Mouse (Mus musculus) kidney, embryonic 16.5 days (tissue): Measurements from ENCODE around the gene Bpifb1. TPM values are rescaled to one million over a fixed set of nuclear protein-coding genes. Genes with fewer than 3 reads are reported as not detected.
"Not testable (repeated sequence)": the region's sequence is repeated elsewhere in the genome, so short reads cannot be mapped to it uniquely, and the experiment has no call there.

Source experiments
- ATAC-seq: fragments of 200-750 bp; cut with Nextera tagmentation; 2 replicates; pipeline ENCODE4 v1.8.0; 2017; ENCODE audit warnings: moderate TSS enrichment; ENCODE audit not compliant: low FRiP score, low TSS enrichment
- H3K27ac ChIP-seq: fragments of 300-500 bp; sonication (generic); 2 replicates; pipeline ENCODE4 v1.5.1; 2014; ENCODE audit warnings: low read length
- H3K27me3 ChIP-seq: fragments of 300-500 bp; sonication (generic); 2 replicates; pipeline ENCODE4 v1.6.1; 2014; ENCODE audit warnings: low read length, control low read depth, mixed read lengths; ENCODE audit not compliant: insufficient read depth
- H3K36me3 ChIP-seq: fragments of 300-500 bp; sonication (generic); 2 replicates; pipeline ENCODE4 v1.6.1; 2014; ENCODE audit warnings: low read length, control low read depth, mixed read lengths; ENCODE audit not compliant: insufficient read depth
- H3K4me1 ChIP-seq: fragments of 300-500 bp; sonication (generic); 2 replicates; pipeline ENCODE4 v1.6.1; 2014; ENCODE audit warnings: low read length, control low read depth, mixed read lengths; ENCODE audit not compliant: insufficient read depth
- H3K4me2 ChIP-seq: fragments of 300-500 bp; sonication (generic); replicated peaks from 2 replicates; pipeline ENCODE4 v1.6.1; 2014; ENCODE audit warnings: low read depth, low read length
- H3K4me3 ChIP-seq: fragments of 300-500 bp; sonication (generic); 2 replicates; pipeline ENCODE4 v1.5.1; 2014; ENCODE audit warnings: mild to moderate bottlenecking, low read length
- H3K9ac ChIP-seq: fragments of 300-500 bp; sonication (generic); replicated peaks from 2 replicates; pipeline ENCODE4 v1.6.1; 2014; ENCODE audit warnings: low read length
- H3K9me3 ChIP-seq: fragments of 300-500 bp; sonication (generic); 2 replicates; pipeline ENCODE4 v1.6.1; 2016; ENCODE audit warnings: low read length, control low read depth
- WGBS: fragments of 180-500 bp; shearing (Covaris S2); extraction: QIAGEN DNeasy Blood & Tissue Kit; methylation state at CpG from one replicate; pipeline ENCODE4 v1.1.7; 2014; 5-methylcytosine and 5-hydroxymethylcytosine counted together
- polyA plus RNA-seq: library from polyadenylated mRNA; unstranded; fragments of >200 nt; fragmentation: Nextera tagmentation; extraction: Ambion mirVana; gene quantifications from 2 replicates; pipeline ENCODE4 v1.2.1, GENCODE M21; 2015

Bpifb1 gene
- polyA plus RNA-seq, 1 experiment from 2014 or later: not detected

DNA sequence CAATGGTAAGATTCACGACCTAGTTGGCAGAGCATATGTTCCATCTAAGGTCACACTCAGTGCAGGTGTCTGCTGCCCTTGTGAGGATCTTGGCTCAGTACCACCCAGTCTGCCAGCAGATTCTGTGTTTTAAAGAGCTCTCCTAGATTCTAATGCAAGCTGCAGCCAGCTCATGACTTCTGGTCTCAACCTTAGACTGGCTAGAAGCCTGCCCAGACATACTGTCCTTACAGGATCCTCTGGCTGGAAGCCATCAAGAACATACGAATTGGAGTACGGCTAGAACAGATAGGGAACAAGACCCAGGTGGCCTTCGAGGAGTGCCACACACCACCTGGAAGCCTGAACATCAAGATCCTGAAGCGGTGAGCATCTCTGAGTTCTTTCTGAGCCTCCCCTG is 37.2 kb downstream of the Bpifb1 start:
- 83% methylated on average over 5 of the region's 5 CpGs for WGBS
- no peaks in the 10 kb centered on the region for H3K9me3 ChIP-seq
- no peak for ATAC-seq

DNA sequence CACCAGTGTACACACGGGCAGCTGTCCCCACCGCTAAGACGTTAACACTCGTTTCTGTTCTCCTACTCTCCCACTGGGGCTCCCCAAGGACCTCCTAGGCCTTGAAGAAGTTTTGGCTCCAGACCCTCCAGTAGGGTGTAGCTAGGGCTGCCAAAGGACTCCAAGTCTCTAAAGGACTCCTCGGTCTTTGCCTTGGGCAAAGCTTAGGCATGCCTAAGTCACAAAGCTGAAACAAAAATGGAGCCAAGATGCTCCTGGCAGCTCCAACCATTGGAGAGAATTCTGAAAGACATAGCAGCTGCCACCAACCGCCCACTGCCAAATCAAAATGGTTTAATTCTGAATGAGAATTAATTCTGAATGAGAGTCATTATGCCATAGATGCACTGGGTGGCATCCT is 42.8 kb downstream of the Bpifb1 start:
- H3K9ac ChIP-seq: no peak overlapping the region
- H3K4me3 ChIP-seq: no peak overlapping the region
- H3K4me2 ChIP-seq: no peak overlapping the region
- 93% methylated on average over 6 of the region's 6 CpGs for WGBS
- no peaks in the 10 kb centered on the region for H3K4me1 ChIP-seq
- no peak overlapping the region for H3K27ac ChIP-seq
- H3K9me3 ChIP-seq: no peaks in the 10 kb centered on the region
- H3K36me3 ChIP-seq: no peaks in the 10 kb centered on the region
- no peak for ATAC-seq
- no peaks in the 10 kb centered on the region for H3K27me3 ChIP-seq

More for the DNA sequence above, 37.2 kb downstream of the Bpifb1 start:
- no peak overlapping the region for H3K4me3 ChIP-seq
- no peaks in the 10 kb centered on the region for H3K36me3 ChIP-seq
- H3K27me3 ChIP-seq: no peaks in the 10 kb centered on the region
- no peak overlapping the region for H3K9ac ChIP-seq
- H3K27ac ChIP-seq: no peak overlapping the region
- peaks cover 15% of the 10 kb centered on the region for H3K4me1 ChIP-seq
- no peak overlapping the region for H3K4me2 ChIP-seq

DNA sequence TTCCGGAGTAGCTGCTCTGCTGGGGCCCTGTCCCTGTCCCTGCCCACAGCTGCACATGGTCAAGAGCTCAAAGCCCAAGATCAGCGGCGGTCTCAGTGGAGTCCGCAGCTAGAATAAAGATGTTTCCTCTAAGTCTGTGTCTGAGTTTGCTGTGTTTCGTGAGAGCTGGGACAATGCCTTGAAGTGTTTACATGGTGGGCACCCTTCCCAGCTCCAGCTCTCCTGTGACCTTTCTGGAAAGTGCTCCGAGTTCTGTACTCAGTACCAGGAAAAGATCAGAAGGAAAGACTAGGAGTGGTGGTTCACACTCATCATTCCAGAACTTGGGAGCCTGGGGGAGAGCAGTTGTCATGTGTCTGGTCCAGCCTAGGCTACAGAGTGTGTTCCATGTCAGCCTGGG is 50.2 kb downstream of the Bpifb1 start:
- no peak overlapping the region for H3K4me3 ChIP-seq
- no peaks in the 10 kb centered on the region for H3K36me3 ChIP-seq
- no peak for ATAC-seq
- H3K9me3 ChIP-seq: no peaks in the 10 kb centered on the region
- no peak overlapping the region for H3K27ac ChIP-seq
- 89% methylated on average over 6 of the region's 6 CpGs for WGBS
- no peak overlapping the region for H3K9ac ChIP-seq
- H3K4me1 ChIP-seq: no peaks in the 10 kb centered on the region
- H3K4me2 ChIP-seq: no peak overlapping the region
- no peaks in the 10 kb centered on the region for H3K27me3 ChIP-seq

DNA sequence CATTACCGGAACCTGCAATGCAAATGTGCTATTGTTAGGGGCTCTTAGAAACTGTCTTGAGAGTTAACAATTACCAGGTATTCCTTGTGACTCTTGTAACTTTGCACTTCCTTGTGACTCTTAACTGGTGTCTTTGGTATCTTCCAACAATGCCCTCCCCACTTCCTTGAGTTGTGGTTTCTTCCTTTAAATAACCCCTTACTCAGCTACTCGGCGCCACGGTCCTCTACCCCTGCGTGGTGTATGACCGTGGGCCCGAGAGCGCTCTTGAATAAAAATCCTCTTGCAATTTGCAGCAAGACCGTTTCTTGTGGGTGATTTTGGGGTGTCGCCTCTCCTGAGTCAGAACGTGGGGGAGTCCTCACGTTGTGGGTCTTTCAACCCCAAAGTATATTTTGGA is 52.1 kb downstream of the Bpifb1 start:
- not testable (repeated sequence) for ATAC-seq, H3K27me3 ChIP-seq, H3K36me3 ChIP-seq, H3K9me3 ChIP-seq, H3K4me1 ChIP-seq, H3K27ac ChIP-seq, H3K4me3 ChIP-seq, H3K4me2 ChIP-seq, H3K9ac ChIP-seq
- WGBS: 95% methylated on average over 11 of the region's 12 CpGs

DNA sequence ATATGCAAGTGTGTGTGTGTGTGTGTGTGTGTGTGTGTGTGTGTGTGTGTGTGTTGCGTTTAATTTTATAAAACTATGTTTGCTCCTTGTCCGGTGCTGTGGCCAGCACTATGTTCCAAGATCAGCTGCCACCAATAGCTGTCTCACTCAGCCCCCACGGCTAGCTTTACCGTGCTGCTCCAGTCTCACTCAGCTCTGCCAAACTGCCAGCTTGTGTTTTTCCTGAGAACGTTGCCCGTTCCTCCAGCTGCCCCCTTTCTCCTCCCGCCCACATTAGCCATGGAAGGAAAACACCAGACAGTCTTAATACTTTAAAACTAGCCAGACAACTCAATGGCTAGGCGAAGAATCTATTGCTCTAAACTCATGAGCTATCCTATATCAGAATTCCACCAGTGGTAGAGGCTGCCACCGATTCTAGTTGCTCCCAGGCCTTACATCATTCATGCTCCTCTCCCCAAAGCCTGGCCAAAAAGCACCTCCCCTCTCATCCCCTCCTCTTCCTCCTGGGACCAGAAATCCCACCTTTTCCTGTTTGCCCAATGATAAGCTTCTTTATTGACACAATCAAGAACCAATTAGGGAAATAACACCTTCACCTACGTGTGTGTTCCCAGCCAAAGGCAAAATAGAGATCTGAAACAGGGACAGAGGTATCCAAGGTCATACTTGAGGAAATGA is 52.9 kb downstream of the Bpifb1 start:
- Histone ChIP-seq H3K27ac (no peak overlapping the region), H3K4me1 (no peaks in the 10 kb centered on the region), H3K4me3 (no peak overlapping the region), H3K36me3 (no peaks in the 10 kb centered on the region), H3K4me2 (no peak overlapping the region), H3K27me3 (no peaks in the 10 kb centered on the region), H3K9me3 (no peaks in the 10 kb centered on the region), H3K9ac (no peak overlapping the region)
- 89% methylated on average over 10 of the region's 10 CpGs for WGBS
- ATAC-seq: no peak

DNA sequence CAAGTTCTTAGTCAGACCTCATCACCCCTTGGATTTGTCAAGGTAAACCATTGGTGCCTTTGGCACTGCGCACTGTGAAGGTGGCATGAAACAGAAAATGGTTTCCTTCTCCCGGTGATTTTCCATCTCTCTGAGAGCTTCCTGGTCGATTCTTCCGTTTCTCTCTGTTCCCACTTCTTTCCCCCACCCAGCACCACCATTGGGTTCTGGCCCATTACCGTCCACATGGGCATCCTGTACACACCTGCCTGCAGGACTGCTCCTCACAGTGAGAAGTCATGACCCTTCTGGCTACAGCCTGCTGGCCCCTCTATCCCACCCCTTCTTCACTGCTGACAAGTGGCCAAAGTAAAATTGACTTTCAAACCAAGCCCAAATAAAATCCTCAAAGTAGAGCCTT is 54.7 kb downstream of the Bpifb1 start:
- WGBS: 91% methylated on average over 5 of the region's 5 CpGs
- no peak for ATAC-seq
- H3K9ac ChIP-seq: no peak overlapping the region
- no peak overlapping the region for H3K27ac ChIP-seq
- H3K36me3 ChIP-seq: no peaks in the 10 kb centered on the region
- no peak overlapping the region for H3K4me2 ChIP-seq
- H3K4me1 ChIP-seq: no peaks in the 10 kb centered on the region
- H3K4me3 ChIP-seq: no peak overlapping the region
- H3K9me3 ChIP-seq: no peaks in the 10 kb centered on the region
- H3K27me3 ChIP-seq: no peaks in the 10 kb centered on the region

DNA sequence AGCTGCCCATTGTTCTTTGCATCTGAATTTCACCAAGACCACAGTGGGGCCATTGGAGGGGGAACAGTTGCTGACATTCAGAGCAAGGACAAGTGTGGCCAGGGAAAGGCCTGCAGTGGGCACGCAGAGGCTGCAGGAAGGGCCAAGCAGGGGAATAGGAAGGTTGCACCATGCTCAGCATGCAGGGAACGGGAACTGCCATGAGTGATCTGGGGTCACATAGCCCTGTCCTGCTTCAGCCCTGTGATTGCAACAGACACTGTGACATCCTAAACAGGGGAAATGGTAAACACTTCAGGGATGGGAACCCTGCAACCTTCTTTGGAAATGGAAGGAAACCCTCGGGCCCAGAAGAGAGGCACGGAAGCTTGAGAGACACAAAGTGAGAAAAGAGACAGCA is 64.6 kb downstream of the Bpifb1 start:
- H3K9me3 ChIP-seq, H3K9ac ChIP-seq, H3K27me3 ChIP-seq, H3K4me1 ChIP-seq, H3K27ac ChIP-seq, H3K4me3 ChIP-seq, H3K4me2 ChIP-seq, ATAC-seq, H3K36me3 ChIP-seq: not testable (repeated sequence)
- WGBS: 91% methylated on average over 2 of the region's 4 CpGs

DNA sequence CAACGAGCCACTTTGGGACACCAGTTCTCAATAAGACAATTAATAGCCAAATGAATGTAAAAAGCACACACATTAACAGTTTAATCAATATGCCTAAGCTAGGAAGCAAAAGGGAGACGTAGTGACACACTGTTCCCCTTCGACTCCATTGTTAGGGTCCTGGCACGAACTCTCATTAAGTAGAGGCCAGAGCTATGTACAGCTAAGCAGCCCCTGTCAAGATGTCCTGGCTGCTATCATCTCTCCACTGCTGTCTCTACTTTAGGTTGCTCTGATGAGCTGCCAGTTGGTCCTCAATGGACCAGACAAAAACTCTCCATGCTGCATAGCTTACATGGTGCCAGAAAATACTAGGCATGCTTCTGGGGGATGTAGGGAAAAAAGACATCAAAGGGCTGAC is 65.2 kb downstream of the Bpifb1 start:
- no peaks in the 10 kb centered on the region for H3K36me3 ChIP-seq

DNA sequence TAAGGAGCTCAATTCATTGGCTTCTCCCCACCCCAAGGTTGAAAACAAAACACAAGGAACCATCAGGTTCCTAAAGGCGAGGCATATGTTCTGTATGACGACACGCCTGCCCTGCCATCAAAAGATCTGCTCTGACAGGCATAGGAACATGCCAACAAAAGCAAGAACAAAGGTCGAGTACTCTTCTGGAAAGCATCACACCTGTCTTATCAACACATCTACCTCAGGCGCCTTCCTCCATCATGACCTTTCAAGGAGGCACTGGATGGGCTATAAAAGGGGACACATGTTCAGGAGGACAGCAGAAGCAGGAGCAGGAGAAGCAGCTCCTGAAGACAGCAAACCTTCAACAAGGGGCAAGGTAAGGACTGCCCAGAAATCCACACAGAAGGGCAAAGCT is 66.9 kb downstream of the Bpifb1 start, which contains the start of gene Bpifb9a:
Gene Bpifb9a (plus strand): TSS at position 301 of the 400 bp plus-strand sequence.
- H3K9me3 ChIP-seq, H3K9ac ChIP-seq, H3K4me1 ChIP-seq, H3K36me3 ChIP-seq, H3K27ac ChIP-seq, H3K27me3 ChIP-seq, H3K4me3 ChIP-seq, ATAC-seq, H3K4me2 ChIP-seq: not testable (repeated sequence)
- 82% methylated on average over 5 of the region's 5 CpGs for WGBS

More for the DNA sequence above, 65.2 kb downstream of the Bpifb1 start:
- Histone ChIP-seq H3K27me3 (no peaks in the 10 kb centered on the region), H3K4me3 (no peak overlapping the region), H3K4me1 (no peaks in the 10 kb centered on the region), H3K4me2 (no peak overlapping the region), H3K9ac (no peak overlapping the region), H3K27ac (no peak overlapping the region), H3K9me3 (no peaks in the 10 kb centered on the region)
- 85% methylated on average over 4 of the region's 4 CpGs for WGBS
- ATAC-seq: no peak

DNA sequence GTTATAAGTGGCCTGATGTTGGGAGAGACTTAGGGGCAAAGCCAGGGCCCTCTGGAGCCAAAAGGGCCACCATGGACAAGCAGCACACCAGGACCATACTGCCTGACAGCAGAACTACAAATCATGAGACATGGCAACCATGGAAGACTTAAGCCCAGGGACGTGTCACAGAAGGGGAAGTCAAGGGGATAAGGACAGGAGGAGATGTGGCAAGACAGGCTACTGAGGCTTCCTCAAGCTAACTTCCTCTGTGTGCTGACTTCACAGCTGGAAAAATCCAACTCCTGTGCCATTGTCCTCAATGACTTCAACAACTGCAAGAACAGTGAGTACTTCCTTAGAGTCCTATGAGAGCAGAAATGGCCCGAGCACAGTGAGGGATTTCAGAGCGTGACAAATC is 73.8 kb downstream of the Bpifb1 start:
- ATAC-seq: not testable (repeated sequence)

More for the DNA sequence above, 73.8 kb downstream of the Bpifb1 start:
- not testable (repeated sequence) for H3K9ac ChIP-seq, H3K36me3 ChIP-seq, H3K4me3 ChIP-seq, H3K9me3 ChIP-seq, H3K27ac ChIP-seq, H3K4me1 ChIP-seq, H3K4me2 ChIP-seq, H3K27me3 ChIP-seq
- WGBS: 85% methylated on average over 3 of the region's 3 CpGs
